Comparison of ENCODE assay signal across 8 mouse cellular contexts in the genomic region with DNA sequence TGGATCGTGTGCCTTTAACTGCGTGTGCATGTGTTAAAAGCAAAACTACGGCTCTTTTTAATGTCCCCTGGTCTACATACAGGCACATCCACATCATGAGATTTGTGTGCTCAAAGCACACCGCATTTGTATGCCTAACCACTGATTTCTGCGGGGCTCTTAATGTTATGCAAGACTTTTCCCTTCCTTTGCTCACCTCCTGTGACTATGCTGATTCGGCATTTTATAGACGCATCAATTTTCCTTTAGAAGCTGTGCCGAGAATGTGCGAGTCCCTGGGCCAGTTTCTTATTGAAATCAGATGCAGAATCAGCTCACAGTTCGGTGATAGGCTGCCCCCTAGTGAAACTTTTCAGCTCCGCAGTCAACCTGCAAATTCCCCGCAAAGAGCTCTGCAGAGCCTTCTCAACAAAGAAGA.
DNase-seq lines count a peak whose midpoint lies in the region; ATAC-seq and TF ChIP-seq lines count a peak whose summit lies in the region.

No protein-coding gene starts in this region.

- no peak overlapping the region for H3K9ac ChIP-seq in embryonic facial prominence, embryonic 12.5 days
- H3K9ac ChIP-seq in limb, embryonic 13.5 days, result no peak overlapping the region
- no peak overlapping the region for H3K9ac ChIP-seq in midbrain, postnatal 0 days (replicated peaks; ENCODE audit: low read length, poor library complexity, severe bottlenecking)

- peak; percentile 82 for ATAC-seq in embryonic facial prominence, embryonic 12.5 days (ENCODE audit: insufficient number of reproducible peaks, insufficient read depth, low FRiP score, low TSS enrichment)
- peak; percentile 89 for ATAC-seq in limb, embryonic 13.5 days (ENCODE audit: low FRiP score, low read depth)
- peak; percentile 76 for ATAC-seq in midbrain, postnatal 0 days (ENCODE audit: low FRiP score)

- 2% methylated on average over 12 of the region's 12 CpGs for WGBS in embryonic facial prominence, embryonic 12.5 days
- under 1% methylated on average over 12 of the region's 12 CpGs for WGBS in limb, embryonic 13.5 days
- WGBS in midbrain, postnatal 0 days, result 5% methylated on average over 12 of the region's 12 CpGs

- peaks cover 9% of the 10 kb centered on the region; the same call in 1 of the 2 replicates for H3K4me1 ChIP-seq in embryonic facial prominence, embryonic 12.5 days
- H3K4me1 ChIP-seq in limb, embryonic 13.5 days, result peaks cover 10% of the 10 kb centered on the region; the same call in 1 of the 2 replicates
- no peaks in the 10 kb centered on the region for H3K4me1 ChIP-seq in midbrain, postnatal 0 days (ENCODE audit: insufficient read depth, low read length)

- H3K9me3 ChIP-seq in embryonic facial prominence, embryonic 12.5 days, result no peaks in the 10 kb centered on the region
- no peaks in the 10 kb centered on the region for H3K9me3 ChIP-seq in limb, embryonic 13.5 days
- H3K9me3 ChIP-seq in midbrain, postnatal 0 days (ENCODE audit: low read length), result no peaks in the 10 kb centered on the region

- peak overlapping the region; percentile 79 for H3K27ac ChIP-seq in embryonic facial prominence, embryonic 12.5 days
- peak overlapping the region; percentile 81; the same call in 1 of the 2 replicates for H3K27ac ChIP-seq in limb, embryonic 13.5 days
- no peak overlapping the region for H3K27ac ChIP-seq in midbrain, postnatal 0 days (ENCODE audit: low read depth, low read length)

- H3K4me3 ChIP-seq in embryonic facial prominence, embryonic 12.5 days, result peak overlapping the region; percentile 35
- H3K4me3 ChIP-seq in limb, embryonic 13.5 days, result peak overlapping the region; percentile 39
- H3K4me3 ChIP-seq in midbrain, postnatal 0 days (ENCODE audit: low read depth, low read length), result peak overlapping the region; percentile 31

- peak; percentile 58 for DNase-seq in 3134 (ENCODE audit: extremely low read depth, insufficient read length, low spot score)
- DNase-seq in adrenal gland, postnatal 25 days, result peak; percentile 77
- peak; percentile 66 to 87 for DNase-seq in heart, adult 9 months (ENCODE audit: low spot score in 2 of 2)
- DNase-seq in kidney, adult 9 months, result peak; percentile 90
- peak; percentile 94 for DNase-seq in midbrain, postnatal 0 days (ENCODE audit: low spot score)
- peak; percentile 31 to 60 for DNase-seq in spleen, postnatal 14 days (ENCODE audit: low spot score in 2 of 2)

- TF ChIP-seq CTCF in midbrain, postnatal 0 days (IDR thresholded peaks at IDR 0.05), result peak; percentile 90

- no peaks in the 10 kb centered on the region for H3K36me3 ChIP-seq in embryonic facial prominence, embryonic 12.5 days
- no peaks in the 10 kb centered on the region for H3K36me3 ChIP-seq in limb, embryonic 13.5 days
- no peaks in the 10 kb centered on the region for H3K36me3 ChIP-seq in midbrain, postnatal 0 days (ENCODE audit: insufficient read depth, low read length)

- H3K27me3 ChIP-seq in embryonic facial prominence, embryonic 12.5 days, result no peaks in the 10 kb centered on the region
- no peaks in the 10 kb centered on the region for H3K27me3 ChIP-seq in limb, embryonic 13.5 days
- H3K27me3 ChIP-seq in midbrain, postnatal 0 days (ENCODE audit: insufficient read depth, low read length), result no peaks in the 10 kb centered on the region

- H3K4me2 ChIP-seq in embryonic facial prominence, embryonic 12.5 days (replicated peaks), result peak overlapping the region; percentile 53
- peak overlapping the region; percentile 59 for H3K4me2 ChIP-seq in limb, embryonic 13.5 days (replicated peaks)
- peak overlapping the region; percentile 43 for H3K4me2 ChIP-seq in midbrain, postnatal 0 days (ENCODE audit: low read depth, low read length, poor library complexity, severe bottlenecking)
